Mouse (Mus musculus) c-Kit-positive CD71-negative TER-119-negative erythroid progenitor cells, embryonic 14.5 days (primary cell): ENCODE measurements around the gene Metap1.

ENCODE experiments used
- DNase-seq: peaks from one replicate; pipeline ENCODE4 v3.0.0-alpha.2; 2013; ENCODE audit warnings: low read depth

The Metap1 gene

DNA sequence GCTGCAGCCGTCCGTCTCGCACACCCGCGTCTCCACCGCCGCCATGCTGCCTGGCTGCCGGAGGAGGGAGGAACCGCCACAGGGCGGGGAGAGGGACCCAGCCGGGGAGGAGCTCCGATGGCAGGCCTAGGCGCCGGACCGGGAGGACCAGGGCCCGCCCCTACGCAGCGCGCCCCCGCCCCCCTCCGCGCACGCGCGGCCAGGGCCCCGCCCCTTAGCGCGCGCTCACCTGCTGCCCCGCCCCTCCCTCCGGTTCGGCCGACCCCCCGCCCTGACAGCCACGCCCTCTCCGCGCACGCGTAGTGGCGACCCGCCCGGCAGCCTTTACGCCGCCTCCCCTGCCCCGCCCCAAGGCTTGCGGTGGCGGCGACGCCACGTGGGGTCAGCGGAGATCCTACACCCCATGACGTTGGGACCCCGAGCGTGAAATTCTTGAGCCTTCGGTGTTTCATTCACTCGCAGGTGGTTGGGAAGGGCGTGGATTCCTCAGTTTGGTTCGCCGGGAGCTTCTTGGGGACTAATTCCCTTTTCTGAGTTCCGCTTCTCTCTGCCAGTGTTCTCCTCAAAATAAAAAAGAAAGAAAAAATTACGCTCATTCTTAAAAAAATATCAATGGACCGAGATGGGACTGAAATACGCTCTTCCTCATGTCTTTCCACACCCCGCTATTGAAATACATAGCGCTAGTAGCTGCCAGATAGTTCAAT, at the start of gene Metap1:
Gene Metap1 (minus strand): TSS at position 189 of the 707 bp plus-strand sequence.
- peak; percentile 85 for DNase-seq

DNA sequence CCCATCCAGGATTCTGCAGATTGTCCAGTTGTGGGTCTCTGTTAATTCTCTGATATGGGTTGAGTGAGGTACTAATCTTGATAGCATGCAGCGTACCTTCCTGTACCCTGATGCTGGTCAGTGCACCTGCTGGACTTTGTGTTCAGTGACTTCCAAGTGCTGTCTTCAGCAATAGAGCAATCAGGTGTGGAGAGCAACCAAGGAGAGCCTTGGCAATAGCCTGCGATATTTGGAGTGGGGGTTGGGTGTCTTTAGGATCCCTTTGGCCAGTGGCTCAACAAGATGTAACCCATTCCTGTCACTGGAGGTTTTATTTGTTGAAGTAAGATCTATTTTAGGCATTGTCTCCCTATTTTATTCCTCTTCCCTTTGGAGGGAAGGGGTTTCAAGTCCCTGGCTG, 46.7 kb upstream of the Metap1 start:
- DNase-seq = no peak

DNA sequence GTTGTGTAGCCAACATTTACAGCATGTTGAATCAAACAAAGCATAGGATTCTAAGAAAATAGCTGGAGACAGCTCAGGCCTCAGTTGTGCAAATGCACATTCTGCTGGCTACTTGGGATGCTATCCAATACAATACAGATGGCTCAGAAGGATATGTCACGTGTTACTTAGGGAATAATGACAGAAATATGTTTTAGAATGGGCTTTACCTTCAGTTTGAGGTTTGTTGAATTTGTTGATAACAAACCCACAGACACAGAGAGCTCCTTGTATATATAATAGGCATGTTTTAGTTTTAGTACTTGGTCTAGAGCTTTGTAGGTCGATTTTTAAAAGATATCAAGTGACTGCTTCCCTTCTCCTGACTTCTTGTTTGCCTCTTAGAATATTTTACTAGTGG, 43.4 kb upstream of the Metap1 start:
- no peak for DNase-seq

DNA sequence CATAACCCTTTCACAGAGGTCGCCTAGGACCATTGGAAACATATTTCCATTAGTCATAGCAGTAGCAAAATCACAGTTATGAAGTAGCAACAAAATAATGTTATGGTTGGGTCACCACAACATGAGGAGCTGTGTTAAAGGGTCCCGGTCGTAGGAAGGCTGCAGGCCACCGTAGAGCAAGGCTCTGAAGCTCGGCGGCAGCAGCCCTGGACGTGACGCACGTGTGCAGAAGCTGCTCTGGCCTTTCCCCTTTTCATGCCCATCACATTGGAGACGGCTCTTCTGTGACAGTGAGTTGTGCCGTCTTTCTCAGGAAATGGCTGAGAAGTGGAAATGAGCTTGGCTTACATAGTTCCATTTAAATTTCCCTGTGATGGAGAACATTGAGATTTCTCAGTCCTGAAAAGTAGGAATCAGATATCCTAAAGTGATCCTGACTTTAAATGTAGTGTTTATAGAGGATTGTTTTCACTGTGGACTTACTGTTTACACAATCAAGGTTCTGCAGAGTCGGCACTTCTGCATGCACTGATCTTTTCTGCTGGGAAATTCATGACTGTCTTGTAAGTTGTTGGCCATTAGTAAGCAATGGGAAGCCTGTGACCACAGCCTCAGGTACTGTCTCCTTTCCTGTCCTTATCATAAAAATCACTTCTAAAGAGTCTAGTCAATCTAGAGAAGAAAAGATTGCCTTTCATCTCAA, 42.3 kb upstream of the Metap1 start:
- DNase-seq = no peak

DNA sequence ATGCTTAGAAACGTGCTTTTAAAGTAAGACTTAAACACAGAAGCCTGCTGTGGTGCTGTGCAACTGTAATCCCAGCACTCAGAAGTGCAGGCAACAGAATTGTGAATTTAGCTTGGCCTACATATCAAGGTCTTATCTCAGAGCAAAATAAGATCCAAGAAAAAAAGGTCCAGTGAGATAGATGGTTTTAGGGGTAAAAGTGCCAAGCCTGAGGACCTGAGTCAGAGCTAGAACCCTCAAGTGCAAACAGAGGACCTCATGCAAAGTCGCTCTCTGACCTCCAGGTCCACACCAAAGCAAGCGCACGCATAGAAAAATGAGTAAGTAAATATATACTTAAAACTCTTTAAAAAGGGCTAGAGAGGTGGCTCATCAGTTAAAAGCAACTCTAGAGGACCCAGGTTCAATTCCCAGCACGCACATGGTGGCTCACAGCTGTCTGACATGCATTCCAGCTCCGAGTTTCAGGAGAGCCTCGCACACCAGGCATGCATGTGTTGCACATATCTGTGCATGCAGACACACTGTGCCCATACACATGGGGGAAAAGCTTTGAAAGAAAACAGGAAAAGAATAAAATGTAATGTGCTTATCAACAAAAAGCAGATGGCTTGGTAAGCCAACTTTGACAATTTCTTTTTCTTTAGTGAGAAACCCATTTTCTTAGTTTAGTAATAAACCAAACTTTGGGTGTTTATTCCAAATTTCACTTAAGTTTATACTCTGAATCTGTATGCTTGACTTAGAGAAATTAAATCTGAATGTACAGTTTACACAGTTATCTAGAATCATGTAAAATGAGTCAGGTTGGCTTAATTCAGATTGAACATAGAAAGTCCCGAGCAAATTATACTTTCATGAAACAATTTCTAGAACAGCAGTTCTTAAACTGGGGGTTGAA, 41.5 kb upstream of the Metap1 start:
- no peak for DNase-seq

DNA sequence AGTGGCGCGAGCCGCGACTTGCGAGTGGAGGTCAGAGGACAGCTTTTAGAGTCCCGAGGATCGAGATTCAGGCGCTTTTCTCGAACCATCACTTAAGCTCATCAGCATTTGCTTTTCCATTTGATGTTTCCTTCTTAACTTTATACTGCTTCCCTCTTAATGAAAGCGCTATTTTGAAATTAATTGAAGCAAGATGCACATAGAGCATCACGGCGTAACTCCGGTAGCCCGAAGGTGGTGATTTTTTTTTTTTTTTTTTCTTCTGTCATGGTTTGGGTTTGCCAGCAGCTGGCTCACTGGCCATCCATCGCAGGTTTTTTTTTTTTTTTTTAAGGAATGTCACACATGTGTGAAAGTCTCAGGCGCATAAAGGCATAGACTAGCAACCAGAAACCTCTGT, 39.0 kb upstream of the Metap1 start:
- DNase-seq = no peak

DNA sequence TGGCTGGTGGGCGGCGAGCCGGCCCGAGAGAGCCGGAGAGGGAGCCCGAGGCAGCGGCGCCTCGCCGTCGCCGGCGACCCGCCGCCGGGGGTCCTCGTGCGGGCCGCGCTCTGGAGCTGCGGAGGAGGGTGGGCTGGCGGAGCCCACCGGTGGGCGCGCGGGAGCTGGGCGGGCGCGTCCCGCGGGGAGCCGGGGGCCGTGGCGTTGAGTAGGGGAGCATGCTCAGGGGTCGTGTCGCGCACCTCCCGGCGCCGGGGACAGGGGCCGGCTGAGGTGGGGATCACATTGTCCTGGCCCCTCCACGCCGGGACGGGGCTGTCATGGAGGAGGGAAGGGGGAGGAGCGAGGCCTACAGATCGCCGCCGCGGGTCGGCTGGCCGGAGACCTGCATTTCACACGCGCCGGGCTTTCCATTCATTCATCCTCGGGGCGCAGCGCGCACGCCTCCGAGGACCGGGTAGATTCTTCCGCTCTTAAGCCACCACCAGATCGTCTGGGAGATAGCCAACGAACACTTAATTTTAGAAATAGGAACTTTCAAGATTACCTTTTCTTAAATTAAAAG, 38.4 kb upstream of the Metap1 start:
- DNase-seq = no peak

DNA sequence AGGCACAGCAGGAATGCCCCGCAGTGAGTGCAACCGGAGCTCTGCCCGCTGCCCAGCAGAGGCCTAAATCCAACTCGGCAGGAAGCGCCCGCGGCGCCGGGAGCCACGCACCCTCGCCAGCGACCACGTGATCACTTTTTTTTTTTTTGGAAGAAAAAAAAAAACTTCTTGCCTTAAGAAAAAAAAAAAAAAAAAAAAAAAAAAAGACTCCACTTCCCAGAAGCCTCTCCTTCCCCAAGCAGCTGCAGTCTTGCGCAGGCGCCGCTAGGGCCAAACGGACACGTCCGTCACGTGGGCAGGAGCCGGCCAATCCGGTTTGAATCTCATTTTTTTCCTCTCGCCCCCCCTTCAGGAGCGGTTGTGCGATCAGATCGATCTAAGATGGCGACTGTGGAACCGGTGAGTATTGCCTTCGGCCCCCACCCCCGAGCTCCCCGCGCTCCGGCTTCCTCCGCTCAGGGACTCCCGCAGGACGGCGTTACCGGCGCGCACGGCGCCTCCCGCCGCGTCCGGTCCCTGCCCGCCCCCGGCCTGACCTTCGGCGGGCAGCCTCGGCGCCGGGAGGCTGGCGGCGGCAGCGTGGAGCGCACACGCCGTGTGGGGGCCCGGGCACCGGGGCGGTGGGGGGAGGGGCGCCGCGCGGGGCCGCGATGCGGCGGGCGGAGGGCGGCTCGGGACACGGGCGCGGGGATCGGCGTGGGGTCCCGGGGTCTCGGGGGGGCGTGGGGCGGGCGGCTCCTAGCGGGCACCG, 37.8 kb upstream of the Metap1 start:
- DNase-seq = peak; percentile 97

DNA sequence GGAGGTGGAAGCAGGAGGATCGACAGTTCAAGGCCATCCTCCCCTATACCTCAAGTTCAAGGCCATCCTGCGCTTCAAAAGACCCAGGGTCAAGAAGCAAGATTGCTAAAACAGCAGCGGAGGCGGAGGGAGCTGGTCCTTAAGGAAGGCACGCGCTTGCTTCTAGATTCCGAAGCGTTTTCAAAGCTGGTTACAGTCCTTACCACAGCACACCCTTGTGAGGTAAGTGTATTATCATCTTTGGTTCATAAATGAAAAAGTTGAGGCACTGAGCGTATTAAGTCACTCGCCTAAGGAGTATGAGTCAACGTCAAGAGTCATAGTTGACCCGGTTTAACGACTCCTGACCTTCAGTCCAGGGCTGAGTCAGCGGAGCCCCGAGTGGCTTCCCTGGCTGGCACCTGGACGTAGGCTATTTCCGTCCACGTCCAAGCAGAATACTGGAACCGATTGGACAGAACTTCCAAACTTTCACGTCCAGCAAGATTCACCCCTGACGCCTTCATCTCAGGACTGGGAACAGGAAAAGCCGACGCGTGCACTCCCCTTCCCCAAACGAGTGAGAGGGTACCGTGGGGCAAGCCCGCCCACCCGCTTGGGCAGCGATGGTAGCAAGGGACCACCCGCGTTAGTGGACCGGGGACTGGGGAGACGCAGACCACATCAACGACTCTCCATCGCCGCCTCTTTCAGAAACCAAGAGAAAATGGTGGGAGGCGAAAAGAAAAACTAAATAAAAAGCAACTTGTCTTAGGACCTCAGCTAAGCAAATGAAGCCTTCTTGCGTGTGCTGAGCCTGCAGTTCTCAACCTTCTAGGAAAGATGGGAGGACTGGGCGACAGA, 37.0 kb upstream of the Metap1 start, which contains the start of gene Eif4e:
Gene Eif4e (plus strand): TSS at position 107 of the 843 bp plus-strand sequence.
- peak; percentile 40 for DNase-seq

DNA sequence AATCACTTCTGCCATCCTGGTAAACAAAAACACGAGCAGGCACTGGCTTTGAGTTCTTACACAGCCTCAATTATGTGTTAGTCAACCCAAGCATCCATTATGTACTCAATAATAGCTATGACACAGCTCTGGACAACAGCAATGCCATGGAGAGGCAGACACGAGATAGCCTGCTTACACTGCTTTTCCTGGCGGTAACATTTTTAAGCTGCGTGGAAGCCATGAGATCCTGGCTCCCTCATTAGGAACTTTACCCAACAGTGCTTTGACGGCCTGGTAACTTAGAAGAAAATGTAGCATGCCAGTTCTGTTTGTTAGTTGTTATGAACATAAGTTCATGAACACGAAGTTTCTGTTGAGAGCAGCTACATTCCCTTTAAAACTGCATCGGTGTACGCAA, 36.2 kb upstream of the Metap1 start:
- no peak for DNase-seq

DNA sequence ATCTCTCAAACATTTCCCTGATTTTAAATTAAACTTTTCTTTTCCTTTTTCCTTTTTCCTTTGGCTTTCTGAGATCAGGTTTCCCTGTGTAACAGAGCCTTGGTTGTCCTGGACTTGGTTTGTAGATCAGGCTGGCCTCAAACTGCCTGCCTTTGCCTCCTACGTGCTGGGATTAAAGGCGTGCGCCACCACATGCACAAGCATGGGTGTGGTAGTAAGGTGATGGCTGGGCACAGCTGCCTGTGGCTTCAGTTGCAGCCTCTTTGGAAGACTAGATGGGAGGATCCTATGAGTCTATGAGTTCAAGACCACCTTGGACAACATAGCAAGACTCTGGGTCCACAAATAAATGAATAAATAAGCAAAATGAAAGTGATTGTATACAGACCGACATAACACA, 34.6 kb upstream of the Metap1 start:
- DNase-seq = no peak

DNA sequence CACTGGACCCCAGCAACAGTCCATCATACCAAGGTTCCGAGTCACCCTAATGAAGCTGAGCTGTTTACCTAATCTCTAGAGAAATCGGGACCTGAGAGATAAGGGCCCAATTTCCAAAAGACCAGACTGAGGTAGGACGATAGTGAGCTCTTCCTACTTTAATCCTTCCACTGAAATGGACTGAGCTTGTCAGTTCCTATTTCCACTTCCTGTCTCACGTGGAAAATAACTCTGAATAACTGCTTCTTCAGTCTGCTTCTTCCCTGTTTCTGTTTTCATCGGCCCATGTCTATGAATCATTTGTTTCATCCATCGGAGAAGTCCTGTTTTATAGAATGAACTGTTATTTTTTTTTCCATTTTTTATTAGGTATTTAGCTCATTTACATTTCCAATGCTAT, 29.9 kb upstream of the Metap1 start:
- DNase-seq = no peak

DNA sequence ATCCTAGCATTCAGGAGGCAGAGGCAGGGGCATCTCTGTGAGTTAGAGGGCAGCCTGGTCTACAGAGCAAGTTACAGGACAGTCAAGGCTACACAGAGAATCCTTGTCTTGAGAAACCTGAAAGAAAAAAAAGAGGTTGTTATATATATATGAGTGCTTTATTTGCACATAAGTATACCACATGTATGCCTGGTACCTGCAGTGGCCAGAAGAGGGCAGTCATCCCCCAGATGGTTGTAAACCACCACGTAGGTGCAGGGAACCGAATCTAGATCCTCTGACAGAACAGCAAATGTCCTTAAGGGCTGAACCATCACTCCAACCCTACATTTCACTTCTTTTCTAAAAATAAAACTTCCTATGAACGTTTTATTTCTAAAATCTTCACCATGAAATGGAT, 28.6 kb upstream of the Metap1 start:
- DNase-seq = no peak

DNA sequence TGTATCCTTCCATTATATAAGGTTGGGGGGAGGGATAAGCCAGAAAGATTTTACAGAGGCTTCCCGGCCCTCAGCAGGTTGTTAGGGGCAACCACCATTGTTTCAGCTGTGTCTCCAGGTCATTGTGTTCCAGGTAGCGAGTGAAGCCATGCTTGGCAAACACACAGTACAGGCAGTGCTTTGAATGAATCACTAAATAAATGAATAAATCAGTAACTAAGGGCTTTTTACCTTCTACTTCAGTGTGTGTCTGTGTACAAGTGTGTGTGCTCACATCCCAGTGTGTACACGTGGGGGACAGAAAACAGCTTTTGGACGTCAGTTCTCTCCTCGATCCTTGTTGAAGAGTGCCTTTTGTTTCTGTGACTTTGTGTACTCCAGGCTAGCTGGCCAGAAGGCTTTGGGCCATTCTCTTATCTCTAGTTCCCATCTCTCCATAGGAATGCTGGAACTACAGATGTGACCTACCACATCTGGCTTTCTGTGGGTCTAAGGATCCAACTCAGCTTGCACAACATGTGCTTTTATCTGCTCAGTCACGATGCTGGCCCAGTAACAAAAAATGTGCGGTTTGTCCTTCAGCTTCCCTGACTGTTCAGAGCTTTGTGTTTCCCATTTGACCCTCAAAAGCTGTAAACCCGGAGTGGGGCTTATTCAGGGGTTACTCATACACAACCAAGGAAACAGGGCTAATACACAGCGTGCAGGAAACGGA, 26.5 kb upstream of the Metap1 start:
- DNase-seq = no peak

DNA sequence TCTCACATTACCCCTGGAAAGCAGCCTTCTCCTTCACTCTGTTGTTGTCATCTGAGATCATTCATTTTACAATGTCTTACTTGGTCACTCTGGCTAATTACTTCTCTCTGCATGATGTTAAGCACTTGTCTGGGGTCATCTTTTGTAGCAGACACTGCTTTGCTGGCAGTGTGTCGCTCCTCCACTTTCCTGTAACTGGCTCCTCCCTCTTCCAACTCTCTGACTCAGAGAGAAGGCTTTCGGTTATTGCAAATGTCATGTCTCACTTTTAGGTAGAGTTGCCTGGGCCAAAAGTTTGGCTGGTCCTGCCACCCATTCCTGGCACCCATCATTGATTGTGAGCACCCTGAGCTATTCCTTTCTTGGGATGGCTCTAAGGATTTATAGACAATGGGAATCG, 25.4 kb upstream of the Metap1 start:
- DNase-seq = no peak

DNA sequence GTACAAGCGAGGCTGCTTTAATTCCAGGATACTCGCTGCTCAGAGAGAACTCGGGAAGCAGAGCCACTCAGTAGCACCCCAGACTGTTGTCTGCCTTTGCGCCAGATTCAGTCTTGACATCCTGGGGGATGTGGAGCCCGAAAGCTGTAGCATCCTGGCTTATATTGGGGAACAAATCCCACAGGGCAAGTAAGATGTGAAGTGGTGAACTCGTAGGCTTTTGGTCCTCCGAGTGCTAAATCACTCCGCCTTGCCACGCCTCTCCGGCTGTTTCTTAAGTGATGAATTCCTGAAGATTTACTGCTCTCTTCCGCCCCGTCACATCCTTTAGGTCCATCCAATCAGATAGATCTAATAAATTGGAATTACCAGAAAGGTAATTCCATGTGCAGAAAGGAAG, 23.9 kb upstream of the Metap1 start:
- DNase-seq = no peak

DNA sequence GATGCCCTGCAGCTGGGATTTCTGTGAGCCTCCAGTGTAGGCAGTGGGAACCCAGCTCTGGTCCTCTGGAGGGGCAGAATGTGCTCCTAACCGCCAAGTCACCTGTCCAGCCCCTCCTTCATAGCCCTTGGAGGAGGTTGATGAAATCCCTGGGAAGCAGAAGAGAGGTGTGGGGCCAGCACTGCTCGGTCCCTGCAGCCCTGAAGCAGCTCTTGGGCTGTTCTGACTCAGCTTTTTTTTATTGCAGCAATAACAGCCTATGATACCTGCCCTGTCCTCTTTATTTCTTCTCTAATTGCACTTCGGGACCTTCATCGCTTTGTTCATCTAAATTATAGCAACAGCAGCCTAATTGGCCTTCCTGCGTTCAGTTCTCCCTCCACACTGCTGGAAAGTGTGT, 21.2 kb upstream of the Metap1 start:
- no peak for DNase-seq

DNA sequence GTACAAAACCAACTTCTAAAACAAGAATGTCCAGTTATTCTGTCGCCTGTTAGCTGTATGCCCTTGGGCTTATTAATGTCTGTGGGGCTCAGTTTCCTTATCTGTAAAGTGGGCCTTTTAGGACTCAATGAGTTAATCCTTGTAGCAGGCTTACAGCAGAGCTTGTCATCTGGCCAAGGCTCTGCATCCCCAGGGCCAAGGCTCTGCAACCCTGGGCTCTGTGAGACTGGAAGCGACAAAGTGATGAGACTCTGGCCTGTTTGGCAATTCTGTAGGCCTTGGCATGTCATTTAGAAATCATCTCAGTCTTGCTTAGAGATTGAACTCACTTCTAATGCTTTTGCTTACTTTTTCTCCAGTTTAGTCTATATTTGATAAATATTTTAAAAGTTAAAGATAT, 20.3 kb upstream of the Metap1 start:
- no peak for DNase-seq

DNA sequence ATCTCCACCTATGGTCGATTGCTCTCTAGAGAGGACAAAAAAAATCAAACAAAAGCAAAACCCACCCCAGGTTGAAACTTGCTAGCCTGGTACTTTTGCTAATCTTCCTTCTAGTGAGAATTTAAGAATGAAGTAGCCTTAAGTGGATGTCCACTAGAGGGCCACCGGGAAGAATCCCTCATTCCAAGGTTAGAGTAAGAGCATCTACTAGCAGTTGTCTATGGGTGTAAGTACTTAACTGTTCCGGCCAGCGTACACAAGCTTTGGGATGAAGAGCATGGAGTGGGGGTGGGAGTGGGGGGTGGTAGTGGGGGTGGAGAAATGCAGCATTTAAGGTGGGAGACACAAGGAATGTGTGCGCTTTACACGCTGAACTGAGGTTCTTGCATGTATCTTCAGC, 17.4 kb upstream of the Metap1 start:
- DNase-seq = no peak

DNA sequence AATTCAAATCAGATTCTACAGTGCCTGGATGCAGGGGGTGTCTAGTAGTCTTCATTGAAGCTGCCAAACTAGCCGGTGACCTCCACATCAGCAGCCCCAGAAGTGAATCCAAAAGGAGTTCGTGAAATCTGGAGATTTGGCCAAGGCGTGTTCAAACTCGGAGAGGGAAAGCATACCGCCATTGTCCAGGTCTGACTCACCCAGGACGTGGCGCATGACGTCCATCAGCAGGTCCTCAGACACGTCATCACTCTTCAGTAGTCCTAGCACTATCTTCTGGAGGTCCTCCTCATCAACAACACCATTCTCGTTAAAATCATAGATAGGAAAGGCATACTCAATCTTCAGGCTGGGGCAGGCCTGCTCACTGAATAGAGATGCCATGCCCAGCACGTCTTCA, 14.4 kb upstream of the Metap1 start:
- no peak for DNase-seq
